22 mouse cellular contexts compared by ENCODE assay signal in the genomic region with DNA sequence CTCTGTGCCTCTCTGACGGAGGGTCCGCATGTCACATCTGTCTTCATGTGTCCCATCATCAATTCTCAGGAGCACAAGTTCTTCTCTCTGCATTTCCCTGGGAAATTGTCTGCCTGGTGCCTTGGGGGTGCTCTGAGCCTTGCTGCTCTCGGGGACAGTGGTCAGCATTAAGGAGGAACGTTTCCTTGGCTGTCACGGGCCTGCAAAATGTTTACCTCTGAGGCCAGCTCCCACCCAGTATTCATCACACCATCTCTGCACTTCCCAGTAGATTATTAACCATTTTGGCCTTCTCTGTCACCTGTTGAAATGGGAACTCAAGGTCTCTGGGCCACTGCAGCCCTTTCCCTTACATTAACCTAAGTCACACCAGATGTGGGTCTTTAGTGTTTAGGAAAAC.
"Had no signal": no experiment of that assay in that cellular context is flagged by ENCODE, and none has a peak within 500 bp of the region (broad histone marks: within the 10 kb centered on the region; RNA-seq: fewer than 3 reads in every experiment).

No protein-coding gene starts in this region.

- H3K4me2 ChIP-seq: heart, embryonic 11.5 days; hindbrain, embryonic 12.5 days; hindbrain, embryonic 14.5 days; limb, embryonic 15.5 days; liver, embryonic 12.5 days had no signal

- H3K9me3 ChIP-seq: hindbrain, embryonic 10.5 days; hindbrain, embryonic 12.5 days; limb, embryonic 13.5 days; limb, embryonic 15.5 days; liver, embryonic 12.5 days had no signal

- H3K27ac ChIP-seq: gastrocnemius, adult 2 months; heart, adult 2 months; hindbrain, embryonic 10.5 days; hindbrain, embryonic 12.5 days; hindbrain, embryonic 14.5 days; layer of hippocampus, adult 2 months; left cerebral cortex, adult 2 months; limb, embryonic 13.5 days; limb, embryonic 15.5 days; liver, embryonic 12.5 days; liver, embryonic 14.5 days had no signal

- H3K4me3 ChIP-seq: gastrocnemius, adult 2 months; heart, adult 2 months; hindbrain, embryonic 10.5 days; hindbrain, embryonic 12.5 days; layer of hippocampus, adult 2 months; left cerebral cortex, adult 2 months; limb, embryonic 13.5 days; limb, embryonic 15.5 days; liver, embryonic 12.5 days had no signal

- H3K9ac ChIP-seq: forebrain, postnatal 0 days; hindbrain, embryonic 12.5 days; hindbrain, embryonic 14.5 days; limb, embryonic 13.5 days; limb, embryonic 15.5 days; liver, embryonic 12.5 days; liver, embryonic 14.5 days had no signal

- ATAC-seq: forebrain, postnatal 0 days; hindbrain, embryonic 16.5 days; liver, embryonic 12.5 days had no signal

- H3K27me3 ChIP-seq: hindbrain, embryonic 12.5 days; limb, embryonic 13.5 days; limb, embryonic 15.5 days; liver, embryonic 12.5 days had no signal

- H3K36me3 ChIP-seq: hindbrain, embryonic 10.5 days; hindbrain, embryonic 12.5 days; limb, embryonic 13.5 days; limb, embryonic 15.5 days; liver, embryonic 12.5 days had no signal

- DNase-seq: forebrain, postnatal 0 days; gastrocnemius, adult 2 months; gastrocnemius, postnatal 10 days; gastrocnemius, postnatal 25 days; heart, adult 2 months; heart, postnatal 10 days; heart, postnatal 4 days; kidney, adult 18-20 months; kidney, adult 9 months; kidney, postnatal 10 days; kidney, postnatal 25 days had no signal

- H3K4me1 ChIP-seq: hindbrain, embryonic 12.5 days; liver, embryonic 12.5 days had no signal
